Mouse (Mus musculus) erythroblast, adult 5-6 weeks (primary cell): ENCODE data around the gene Mbd5. TPM values are rescaled to one million over a fixed set of nuclear protein-coding genes. Genes with fewer than 3 reads are reported as not detected.

Experiments used
- total RNA-seq, 2 experiments: library from RNA; stranded (forward) in 1 of 2; stranded (reverse) in 1 of 2; fragments of 150-400 nt in 1 of 2; fragments of 200-764, 138-1000 nt in 1 of 2; gene quantifications; 2 replicates each; pipeline versions ENCODE4 v1.2.3 to v1.2.4; 2015 to 2017; ENCODE audit warnings: low replicate concordance in 2 of 2

The Mbd5 gene
- total RNA-seq, 2 experiments from 2014 or later: 12.9 to 51.3 TPM

Other genes starting within 250 kb of the Mbd5 start
- gene Acvr2a, start 135.4 kb upstream of the Mbd5 start, total RNA-seq (2015; ENCODE audit: low replicate concordance): 0.84 TPM in 1 of 2 replicates, not detected in the other
- gene Acvr2a, start 135.4 kb upstream of the Mbd5 start, total RNA-seq (2017; ENCODE audit: low replicate concordance): 0.60 and 2.6 TPM in 2 replicates
- gene Orc4, start 769 bp downstream of the Mbd5 start, total RNA-seq (2015; ENCODE audit: low replicate concordance): 71.3 and 73.0 TPM in 2 replicates
- 33.1 and 36.5 TPM in 2 replicates for gene Orc4, start 769 bp downstream of the Mbd5 start, total RNA-seq (2017; ENCODE audit: low replicate concordance)